Mouse (Mus musculus): ENCODE measurements around the gene Fstl4.

Gene Fstl4

GRCm38 (mm10) chr11:52773073-52773472 is 8.6 kb downstream of the Fstl4 start:
- no peak for DNase-seq

DNA sequence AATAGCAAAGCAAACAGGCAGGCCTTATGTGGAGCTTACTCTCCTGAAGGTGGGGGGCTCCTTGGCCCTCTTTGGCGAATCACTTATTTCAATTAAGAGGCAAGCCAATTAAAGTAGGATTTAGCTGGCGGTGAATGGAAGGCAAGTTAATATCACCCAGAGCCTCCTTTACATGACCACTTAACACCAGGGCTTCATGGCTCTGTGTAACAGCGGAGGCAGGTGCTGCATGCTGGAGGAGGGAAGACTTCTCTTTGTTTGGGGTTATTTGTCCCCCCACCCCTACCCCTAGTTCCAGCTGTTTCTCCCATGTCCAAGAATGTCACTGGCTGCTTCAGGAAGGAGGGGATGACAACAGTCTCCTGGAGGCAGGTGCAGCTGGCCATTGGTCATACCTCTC is 10.9 kb downstream of the Fstl4 start:
- DNase-seq: no peak

- no peak for DNase-seq
These were observed 18.0 kb downstream of the Fstl4 start for GRCm38 (mm10) chr11:52782426-52782825.

DNA sequence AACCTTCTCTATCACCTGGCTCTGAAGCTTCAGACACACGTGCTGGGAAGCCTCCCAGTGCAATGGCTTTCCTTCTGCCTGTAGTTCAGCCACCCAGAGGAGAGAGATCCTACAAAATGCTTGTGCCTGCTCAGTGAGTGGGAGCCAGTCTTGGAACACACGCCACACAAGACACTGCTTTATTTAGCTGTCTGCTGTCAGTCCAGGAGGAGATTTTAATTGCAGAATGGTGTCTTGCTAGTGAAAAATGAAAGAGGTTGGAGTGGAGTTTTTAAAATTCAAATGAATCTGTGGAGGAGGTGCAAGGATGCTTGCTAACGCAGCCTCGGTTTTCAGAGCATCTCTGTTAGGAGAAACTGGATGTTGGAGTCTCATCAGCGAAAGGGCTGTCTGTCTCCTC is 29.9 kb downstream of the Fstl4 start:
- DNase-seq: no peak

DNA sequence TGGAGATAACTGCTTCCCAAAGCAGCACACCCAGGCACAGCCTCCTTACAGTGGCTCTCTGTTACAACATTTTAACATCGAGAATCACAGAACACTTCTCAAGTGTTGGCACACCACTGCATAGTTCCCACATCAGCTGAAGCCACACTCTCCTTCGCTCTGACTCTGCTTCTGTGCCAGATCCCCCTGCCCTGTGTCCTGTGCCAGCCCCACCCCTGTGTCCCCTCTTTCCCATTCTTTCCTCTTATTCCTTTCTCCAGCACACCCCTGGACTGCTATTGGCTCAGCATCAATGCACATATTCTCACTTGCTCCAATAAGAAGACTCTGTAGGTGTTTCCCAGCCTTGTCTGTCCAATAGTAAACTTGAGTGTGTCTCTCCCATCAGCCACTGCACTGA is 45.1 kb downstream of the Fstl4 start:
- DNase-seq: no peak

GRCm38 (mm10) chr11:52816004-52816403 is 51.6 kb downstream of the Fstl4 start:
- no peak for DNase-seq

GRCm38 (mm10) chr11:52820336-52820905 is 56.0 kb downstream of the Fstl4 start:
- DNase-seq: no peak

GRCm38 (mm10) chr11:52826591-52826990 is 62.2 kb downstream of the Fstl4 start:
- no peak for DNase-seq

- no peak for DNase-seq
These were observed 67.3 kb downstream of the Fstl4 start for GRCm38 (mm10) chr11:52831631-52832310.

- DNase-seq: no peak
These were observed 67.9 kb downstream of the Fstl4 start for GRCm38 (mm10) chr11:52832311-52832675.

DNA sequence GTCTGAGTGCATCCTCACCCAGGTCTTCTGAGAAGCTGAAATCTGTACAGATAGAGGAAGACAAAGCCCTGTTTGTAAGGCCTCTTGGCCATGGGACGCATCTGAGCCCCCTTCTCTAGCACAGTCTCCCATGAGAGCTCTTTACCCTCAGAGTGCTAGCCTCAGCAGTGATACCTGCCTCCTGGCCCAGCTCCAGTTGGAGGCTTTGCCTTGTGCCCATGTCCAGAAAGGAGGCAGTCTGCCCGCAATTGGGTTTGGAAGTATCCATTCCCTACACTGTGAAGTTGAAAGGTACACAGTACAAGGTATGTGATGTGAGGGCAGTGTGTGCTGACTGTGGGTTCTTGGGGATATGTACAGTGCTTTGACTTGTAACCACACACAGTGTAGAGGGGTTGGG is 84.3 kb downstream of the Fstl4 start:
- no peak for DNase-seq

DNA sequence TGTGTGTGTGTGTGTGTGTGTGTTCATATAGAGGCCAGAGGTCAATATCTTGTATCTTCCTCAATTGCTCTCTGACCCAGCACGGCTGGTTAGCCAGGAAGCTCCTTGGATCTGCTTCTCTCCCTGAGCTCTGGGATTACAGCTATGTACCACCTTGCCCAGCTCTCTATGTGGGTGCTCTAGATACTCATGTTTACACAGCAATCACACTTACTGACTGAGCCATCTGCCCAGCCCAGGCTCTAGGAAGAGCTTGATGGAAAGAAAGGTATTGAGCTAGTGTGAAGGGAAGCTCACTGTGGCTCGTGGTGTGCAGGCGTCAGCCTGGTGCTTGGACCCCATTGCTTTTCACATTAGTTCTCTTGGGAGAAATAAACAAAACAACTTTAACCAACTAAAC is 85.6 kb downstream of the Fstl4 start:
- DNase-seq: no peak

GRCm38 (mm10) chr11:52872846-52873512 is 108.5 kb downstream of the Fstl4 start:
- DNase-seq: no peak

DNA sequence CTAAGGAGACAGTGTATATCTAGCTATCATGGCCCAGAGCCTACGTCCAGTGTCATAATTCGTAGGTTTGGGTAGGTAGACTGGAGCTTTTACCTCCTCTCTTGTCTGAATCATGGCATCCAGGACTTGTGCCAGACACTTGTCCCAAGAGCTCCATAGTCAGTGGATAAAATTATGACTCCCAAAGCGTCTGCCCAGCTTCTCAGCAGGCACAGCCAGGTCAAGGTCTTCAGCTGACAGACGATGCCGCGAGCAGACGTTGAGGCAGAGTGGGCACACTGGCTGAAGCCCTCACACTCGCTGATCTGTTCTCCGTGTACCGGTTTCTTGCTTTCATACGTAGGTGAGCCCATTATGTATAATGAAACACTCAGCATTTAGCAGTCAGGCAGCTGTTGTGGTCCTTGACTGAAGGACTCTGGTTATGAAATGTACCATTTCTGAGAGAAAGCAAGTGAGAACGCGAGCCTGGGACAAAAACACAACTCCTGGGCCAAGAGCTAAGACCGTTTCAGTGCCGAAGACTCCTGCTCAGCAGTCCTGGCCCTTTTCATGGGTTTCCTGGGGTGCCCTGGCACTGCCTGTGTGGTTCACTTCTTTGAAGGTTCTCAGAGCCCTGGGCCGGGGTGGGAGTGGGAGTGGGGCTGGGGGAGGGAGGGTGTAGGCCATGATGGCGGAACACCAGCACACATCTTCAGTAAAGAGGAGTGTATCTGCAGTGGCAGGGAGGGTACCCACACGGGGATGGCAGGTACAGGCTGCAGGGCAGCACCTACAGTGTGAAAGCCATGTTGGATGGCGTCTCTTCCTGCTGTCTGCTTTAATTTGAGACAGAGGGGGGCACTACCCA is 111.7 kb downstream of the Fstl4 start:
- peak; percentile 7 to 34 for DNase-seq

- DNase-seq: no peak
These were observed 113.2 kb downstream of the Fstl4 start for GRCm38 (mm10) chr11:52877662-52878061.

DNA sequence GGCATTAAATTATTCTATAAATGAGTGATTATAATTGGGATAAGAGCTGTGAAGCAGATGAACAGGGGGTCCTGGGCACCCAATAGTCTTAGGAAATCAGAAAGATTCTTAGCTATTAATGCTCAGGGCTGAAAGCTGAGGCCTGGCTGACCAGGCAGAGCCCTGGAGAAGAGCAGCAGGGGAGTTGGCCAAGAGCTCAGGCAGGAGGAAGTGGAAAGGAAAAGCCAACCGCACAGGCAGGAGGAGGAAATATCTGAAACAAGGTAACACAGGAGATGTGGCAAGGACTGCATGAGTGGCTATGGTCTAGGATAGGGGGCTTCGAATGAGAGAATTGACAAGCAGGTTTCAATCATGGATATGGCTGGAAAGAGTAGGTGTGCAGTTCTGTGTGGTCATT is 115.5 kb downstream of the Fstl4 start:
- DNase-seq: no peak

- no peak for DNase-seq
These were observed 122.3 kb downstream of the Fstl4 start for GRCm38 (mm10) chr11:52886559-52887303.

DNA sequence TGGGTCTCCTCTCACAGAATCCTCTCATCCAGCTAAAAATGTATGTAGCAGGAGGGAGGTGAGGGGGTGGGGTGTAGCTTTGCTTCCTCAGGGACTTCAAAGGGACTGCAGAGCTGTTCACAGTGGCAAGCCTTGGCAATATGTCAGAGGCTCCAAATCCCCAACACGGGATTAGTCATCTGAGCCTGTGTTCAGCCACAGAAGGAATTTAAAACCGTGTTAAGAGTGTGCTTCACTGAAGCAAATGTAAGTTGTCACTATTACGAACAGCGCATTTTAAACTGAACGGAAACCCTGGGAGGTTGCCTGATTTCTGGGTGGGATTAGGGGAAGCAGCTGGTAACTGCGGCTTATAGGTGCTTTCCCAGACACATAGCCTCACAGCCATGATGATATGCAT is 123.7 kb downstream of the Fstl4 start:
- no peak for DNase-seq

GRCm38 (mm10) chr11:52889527-52889926 is 125.1 kb downstream of the Fstl4 start:
- DNase-seq: no peak

- DNase-seq: no peak
These were observed 125.7 kb downstream of the Fstl4 start for GRCm38 (mm10) chr11:52890156-52890555.

GRCm38 (mm10) chr11:52904101-52904500 is 139.7 kb downstream of the Fstl4 start:
- no peak for DNase-seq

- DNase-seq: no peak
These were observed 146.4 kb downstream of the Fstl4 start for GRCm38 (mm10) chr11:52910788-52911187.

- no peak for DNase-seq
These were observed 150.0 kb downstream of the Fstl4 start for GRCm38 (mm10) chr11:52914431-52914830.

Measured in lung, adult 18-20 months (tissue).